Mouse (Mus musculus): ENCODE results near the gene Sema4a. TPM values are rescaled to one million over a fixed set of nuclear protein-coding genes. Genes with fewer than 3 reads are reported as not detected.
A peak's percentile ranks its signal among the peaks of the same experiment; 100 is the strongest.

Sema4a gene
- polyA plus RNA-seq, 1 experiment from 2014 or later: 1.7 TPM

DNA sequence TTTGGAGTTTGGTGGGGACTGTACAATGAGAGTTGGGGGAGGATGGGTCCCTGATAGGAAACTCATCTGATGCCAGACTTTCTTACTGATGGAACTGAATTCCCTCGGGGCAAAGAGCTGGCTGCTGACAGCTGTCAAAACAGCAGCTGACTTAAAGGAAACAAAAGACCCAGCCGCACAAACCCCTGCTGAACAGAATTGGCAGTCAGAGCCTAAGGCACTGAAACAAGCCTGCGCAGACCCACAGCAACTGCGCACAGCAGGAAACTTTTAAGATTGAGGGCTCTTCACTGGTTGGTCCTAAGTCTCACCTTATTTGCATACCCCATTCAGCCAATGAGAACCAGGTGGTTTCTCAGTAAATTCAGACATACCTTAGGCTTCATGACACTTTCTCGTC lies 12.0 kb upstream of the Sema4a start:
- Histone ChIP-seq H3K27ac (replicated peaks) (no peak overlapping the region), H3K27me3 (replicated peaks) (0 out of 2 replicates have a peak, but pooled peaks cover under 1% of the 10 kb centered on the region), H3K4me2 (no peak overlapping the region), H3K9ac (no peak overlapping the region), H3K4me3 (no peak overlapping the region), H3K36me3 (no peaks in the 10 kb centered on the region), H3K4me1 (peaks cover 5% of the 10 kb centered on the region), H3K9me3 (no peaks in the 10 kb centered on the region)
- 39% methylated on average over 5 of the region's 5 CpGs for WGBS
- no peak for ATAC-seq (ENCODE audit: extremely low read depth, insufficient number of reproducible peaks, low FRiP score, low TSS enrichment)

DNA sequence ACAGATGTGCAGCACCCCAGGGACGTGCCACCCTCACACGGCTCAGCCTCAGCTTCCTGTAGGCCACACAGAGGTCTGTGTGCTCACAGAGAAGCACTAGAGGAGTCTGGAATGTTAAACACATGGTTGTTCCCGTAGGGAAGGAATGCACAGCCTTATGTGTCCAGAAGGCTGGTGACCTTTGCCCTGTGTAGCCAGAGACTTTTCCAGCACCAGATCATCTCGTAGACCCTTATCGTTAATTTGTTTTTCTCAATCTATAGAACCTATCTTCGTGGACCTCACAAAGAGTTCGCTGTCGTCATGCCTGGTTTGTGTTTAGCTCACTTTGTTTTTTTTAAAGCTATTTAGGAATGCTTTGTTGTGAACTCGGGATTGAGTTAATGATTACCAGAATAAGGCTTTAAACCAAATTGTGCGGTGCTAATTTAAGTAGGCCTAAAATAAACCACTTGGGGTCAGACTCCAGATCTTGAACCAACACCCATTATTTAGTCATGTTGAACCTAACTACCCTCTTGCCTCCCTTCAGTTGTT lies 10.0 kb upstream of the Sema4a start:
- peaks cover 7% of the 10 kb centered on the region; the same call in 1 of the 2 replicates for H3K27me3 ChIP-seq (replicated peaks)
- H3K27ac ChIP-seq (replicated peaks): no peak overlapping the region
- H3K9ac ChIP-seq: no peak overlapping the region
- no peak overlapping the region for H3K4me3 ChIP-seq
- no peaks in the 10 kb centered on the region for H3K4me1 ChIP-seq
- no peak overlapping the region for H3K4me2 ChIP-seq
- 58% methylated on average over 10 of the region's 10 CpGs for WGBS
- ATAC-seq (ENCODE audit: extremely low read depth, insufficient number of reproducible peaks, low FRiP score, low TSS enrichment): no peak
- no peaks in the 10 kb centered on the region for H3K9me3 ChIP-seq
- H3K36me3 ChIP-seq: no peaks in the 10 kb centered on the region

DNA sequence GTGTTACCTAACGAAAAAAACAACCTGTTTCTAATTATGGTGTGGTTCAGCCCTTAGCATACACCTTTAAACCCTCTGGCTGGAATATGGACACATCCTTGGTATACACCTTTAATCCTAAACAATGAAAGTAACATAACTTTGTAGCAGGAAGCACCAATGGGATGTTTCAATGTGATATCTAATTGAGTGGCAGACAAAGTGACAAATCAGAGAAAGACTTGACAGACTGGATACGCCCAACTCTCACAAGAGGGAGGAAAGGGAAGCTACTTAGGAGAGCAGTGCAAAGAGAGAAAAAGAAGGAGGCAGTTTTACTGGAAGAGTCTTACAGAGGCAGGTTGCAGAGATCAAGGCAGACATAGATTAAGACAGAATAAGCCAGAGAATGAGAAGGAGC lies 8.5 kb upstream of the Sema4a start:
- H3K9me3 ChIP-seq: no peaks in the 10 kb centered on the region
- ATAC-seq (ENCODE audit: extremely low read depth, insufficient number of reproducible peaks, low FRiP score, low TSS enrichment): no peak
- no peak overlapping the region for H3K4me2 ChIP-seq
- no peaks in the 10 kb centered on the region for H3K4me1 ChIP-seq
- peaks cover 9% of the 10 kb centered on the region; the same call in 1 of the 2 replicates for H3K27me3 ChIP-seq (replicated peaks)
- WGBS: 71% methylated on average over 2 of the region's 2 CpGs
- no peak overlapping the region for H3K27ac ChIP-seq (replicated peaks)
- H3K9ac ChIP-seq: no peak overlapping the region
- H3K4me3 ChIP-seq: no peak overlapping the region
- H3K36me3 ChIP-seq: no peaks in the 10 kb centered on the region

DNA sequence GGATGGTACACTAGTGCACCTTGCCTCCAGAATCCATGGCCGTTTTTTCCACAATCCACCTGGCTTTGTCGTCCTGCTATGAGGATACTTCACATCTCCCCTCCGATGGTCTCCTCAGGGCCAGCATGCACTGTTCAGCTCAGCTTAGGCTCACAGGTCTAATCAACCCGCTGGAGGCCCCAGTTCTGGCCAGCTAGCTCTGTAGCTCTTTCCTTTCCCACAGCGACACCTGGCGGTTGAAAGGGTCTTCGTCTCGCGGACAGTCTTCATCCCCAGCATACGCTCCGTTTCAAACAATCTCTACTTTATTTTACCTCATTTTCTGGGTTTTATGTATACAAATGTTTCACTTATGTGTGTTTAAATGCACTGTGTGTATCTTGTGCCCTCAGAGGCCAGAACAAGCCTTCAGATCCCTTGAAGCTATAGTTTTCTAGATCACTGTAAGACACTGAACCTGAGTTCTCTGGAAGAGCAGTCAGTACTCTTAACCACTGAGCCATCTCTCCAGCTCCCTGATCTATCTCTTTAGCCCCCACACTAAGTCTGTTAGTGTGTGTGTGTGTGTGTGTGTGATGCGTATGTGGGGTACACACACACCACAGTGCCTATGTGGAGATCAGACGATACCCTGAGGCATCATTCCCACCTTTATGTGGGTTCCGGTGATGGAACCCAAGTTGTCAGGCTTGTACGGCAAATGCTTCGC lies 6.3 kb upstream of the Sema4a start:
- no peak overlapping the region for H3K27ac ChIP-seq (replicated peaks)
- 26% methylated on average over 16 of the region's 16 CpGs for WGBS
- H3K4me2 ChIP-seq: no peak overlapping the region
- peak overlapping the region; percentile 62; the same call in 1 of the 2 replicates for H3K9ac ChIP-seq
- no peaks in the 10 kb centered on the region for H3K36me3 ChIP-seq
- H3K4me3 ChIP-seq: no peak overlapping the region
- no peaks in the 10 kb centered on the region for H3K9me3 ChIP-seq
- H3K27me3 ChIP-seq (replicated peaks): peaks cover 13% of the 10 kb centered on the region; the same call in 1 of the 2 replicates
- peak; percentile 42; the same call in 1 of the 2 replicates for ATAC-seq (ENCODE audit: extremely low read depth, insufficient number of reproducible peaks, low FRiP score, low TSS enrichment)
- H3K4me1 ChIP-seq: no peaks in the 10 kb centered on the region

DNA sequence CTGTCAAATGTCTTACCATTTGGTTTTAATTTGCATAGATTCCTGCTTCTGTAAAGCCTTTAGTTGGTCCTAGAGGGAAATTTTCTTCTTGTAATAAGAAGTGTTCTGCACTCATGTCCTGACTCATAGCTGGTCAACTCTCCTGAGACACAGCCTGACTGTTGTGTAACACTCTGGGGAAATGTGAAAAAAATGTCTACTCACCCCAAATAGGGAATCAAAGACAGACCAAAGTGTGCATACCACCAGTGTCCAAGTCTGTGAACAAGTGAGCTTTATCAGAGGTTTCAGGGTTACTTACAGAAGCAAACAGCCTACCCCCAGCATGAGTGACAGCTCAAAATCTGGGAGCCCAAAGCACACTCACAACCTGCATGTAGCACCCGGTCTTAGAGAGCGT lies 4.1 kb upstream of the Sema4a start:
- no peak overlapping the region for H3K27ac ChIP-seq (replicated peaks)
- no peak for ATAC-seq (ENCODE audit: extremely low read depth, insufficient number of reproducible peaks, low FRiP score, low TSS enrichment)
- peaks cover 32% of the 10 kb centered on the region for H3K27me3 ChIP-seq (replicated peaks)
- WGBS: 65% methylated on average over 2 of the region's 2 CpGs
- H3K4me3 ChIP-seq: no peak overlapping the region
- no peaks in the 10 kb centered on the region for H3K9me3 ChIP-seq
- H3K9ac ChIP-seq: no peak overlapping the region
- H3K4me2 ChIP-seq: no peak overlapping the region
- H3K4me1 ChIP-seq: peaks cover 5% of the 10 kb centered on the region
- H3K36me3 ChIP-seq: no peaks in the 10 kb centered on the region

DNA sequence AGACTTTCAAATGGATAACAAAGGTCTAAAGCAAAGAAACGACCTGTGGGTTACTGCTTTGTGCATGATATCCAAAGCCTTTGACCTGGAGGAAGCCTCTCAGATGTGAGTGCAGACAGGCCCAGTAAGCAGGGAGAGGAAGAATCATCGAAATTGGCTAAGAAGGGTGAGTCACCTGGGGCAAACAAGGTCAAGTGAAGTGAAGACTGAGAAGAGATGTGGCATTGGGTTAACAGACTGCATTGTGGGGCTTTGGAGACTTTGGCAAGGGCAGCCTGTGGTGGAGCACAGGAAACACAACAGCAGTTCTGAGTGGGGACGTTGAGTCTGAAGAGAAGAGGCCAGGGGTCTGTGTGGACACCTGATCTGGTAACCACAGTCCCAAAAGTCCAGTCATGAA lies 3.4 kb upstream of the Sema4a start:
- 43% methylated on average over 3 of the region's 3 CpGs for WGBS
- H3K36me3 ChIP-seq: no peaks in the 10 kb centered on the region
- peaks cover 5% of the 10 kb centered on the region for H3K4me1 ChIP-seq
- H3K9me3 ChIP-seq: no peaks in the 10 kb centered on the region
- no peak overlapping the region for H3K27ac ChIP-seq (replicated peaks)
- H3K9ac ChIP-seq: no peak overlapping the region
- H3K27me3 ChIP-seq (replicated peaks): peaks cover 39% of the 10 kb centered on the region
- H3K4me3 ChIP-seq: no peak overlapping the region
- ATAC-seq (ENCODE audit: extremely low read depth, insufficient number of reproducible peaks, low FRiP score, low TSS enrichment): no peak
- no peak overlapping the region for H3K4me2 ChIP-seq

DNA sequence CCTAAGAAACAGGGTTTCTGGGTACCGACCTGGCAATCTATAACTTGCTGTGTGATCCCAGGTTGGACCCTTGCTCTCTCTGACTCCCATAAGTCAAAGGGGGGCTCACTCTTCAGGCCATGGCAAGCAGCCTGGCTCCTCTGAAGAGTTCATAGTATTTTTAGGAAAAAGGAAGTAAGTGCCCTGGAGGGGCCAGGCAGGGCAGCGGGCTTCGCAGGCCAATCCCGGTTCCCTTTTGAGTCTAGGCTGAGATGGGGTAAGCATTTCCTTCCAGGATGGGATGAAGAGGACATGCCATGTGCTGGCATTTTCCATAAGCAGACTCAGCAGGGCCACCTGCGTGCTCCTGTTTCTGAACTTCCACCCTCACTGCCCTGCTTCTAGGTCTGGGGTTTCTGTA lies 953 bp downstream of the Sema4a start:
- WGBS: 72% methylated on average over 5 of the region's 5 CpGs
- peaks cover 70% of the 10 kb centered on the region for H3K27me3 ChIP-seq (replicated peaks)

DNA sequence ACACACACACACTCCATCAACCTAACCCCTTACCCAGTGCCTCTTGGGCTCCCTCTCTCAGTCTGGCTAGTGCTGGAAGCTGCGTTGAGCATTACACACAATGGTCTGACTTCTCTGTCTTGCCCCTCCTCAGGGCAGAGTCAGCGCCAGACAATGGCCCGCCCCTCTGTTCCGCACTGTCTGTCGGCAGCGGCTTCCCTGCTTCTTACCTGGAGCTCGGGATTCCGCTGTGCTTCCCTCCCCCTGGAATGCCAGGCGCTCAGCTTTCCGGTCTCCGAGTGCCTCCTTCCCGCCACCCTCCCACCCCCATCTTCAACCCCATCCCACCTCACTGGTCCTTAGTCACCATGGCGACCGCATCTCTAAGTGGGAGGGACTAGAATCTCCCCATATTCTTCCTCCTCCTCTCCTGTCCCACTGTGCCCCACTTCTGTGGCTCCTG lies 2.2 kb downstream of the Sema4a start:
- WGBS: 2% methylated on average over 14 of the region's 14 CpGs
- Histone ChIP-seq H3K9ac (no peak overlapping the region), H3K4me2 (peak overlapping the region; percentile 48), H3K9me3 (no peaks in the 10 kb centered on the region), H3K27ac (replicated peaks) (no peak overlapping the region), H3K27me3 (replicated peaks) (peaks cover 77% of the 10 kb centered on the region), H3K36me3 (no peaks in the 10 kb centered on the region), H3K4me1 (peaks cover 11% of the 10 kb centered on the region), H3K4me3 (peak overlapping the region; percentile 14; the same call in 1 of the 2 replicates)
- no peak for ATAC-seq (ENCODE audit: extremely low read depth, insufficient number of reproducible peaks, low FRiP score, low TSS enrichment)

More for the DNA sequence above, 953 bp downstream of the Sema4a start:
- no peak overlapping the region for H3K4me2 ChIP-seq
- H3K27ac ChIP-seq (replicated peaks): no peak overlapping the region
- no peak for ATAC-seq (ENCODE audit: extremely low read depth, insufficient number of reproducible peaks, low FRiP score, low TSS enrichment)
- peaks cover 11% of the 10 kb centered on the region for H3K4me1 ChIP-seq
- no peak overlapping the region for H3K9ac ChIP-seq
- no peaks in the 10 kb centered on the region for H3K36me3 ChIP-seq
- no peak overlapping the region for H3K4me3 ChIP-seq
- H3K9me3 ChIP-seq: no peaks in the 10 kb centered on the region

DNA sequence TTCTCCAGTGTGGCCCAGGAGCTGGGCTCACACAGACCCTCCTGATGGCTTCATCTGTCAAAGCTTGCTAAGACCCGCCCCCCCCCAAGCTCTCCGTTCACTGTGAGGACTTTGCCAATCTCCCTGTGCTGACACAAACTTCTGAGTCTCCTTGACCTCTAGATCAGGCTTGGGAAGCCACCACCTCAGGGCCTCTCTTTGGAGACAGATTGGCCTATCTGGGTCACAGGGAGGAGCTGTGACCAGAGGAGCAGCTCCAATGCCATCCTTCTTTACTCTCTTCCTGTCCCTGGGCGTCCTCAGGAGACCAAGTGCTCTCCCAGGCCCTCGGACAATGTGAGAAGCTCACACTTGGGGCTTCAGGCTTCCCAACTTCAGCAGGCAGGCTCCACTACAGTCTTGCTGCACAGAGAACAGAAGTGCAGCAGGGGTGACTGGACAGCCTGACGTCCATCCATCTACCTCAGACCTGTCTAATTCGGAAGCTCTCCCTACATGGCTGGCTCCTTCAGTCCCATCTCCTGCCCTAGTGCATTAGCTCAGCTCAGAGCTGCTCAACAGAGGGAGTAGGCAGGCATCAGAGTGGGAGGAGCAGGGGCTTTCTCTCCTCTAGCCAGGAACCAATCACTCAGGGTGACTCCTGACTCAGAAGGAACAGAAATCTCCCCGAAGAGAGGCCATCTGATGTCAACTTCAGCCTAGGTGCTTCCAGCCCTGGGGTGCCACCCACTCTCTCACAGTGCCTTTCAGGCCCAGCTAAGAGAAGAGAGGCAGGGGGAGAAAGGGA lies 4.0 kb downstream of the Sema4a start:
- Histone ChIP-seq H3K4me3 (no peak overlapping the region), H3K4me2 (no peak overlapping the region), H3K9ac (no peak overlapping the region), H3K27me3 (replicated peaks) (peaks cover 94% of the 10 kb centered on the region), H3K36me3 (no peaks in the 10 kb centered on the region), H3K9me3 (no peaks in the 10 kb centered on the region), H3K4me1 (peaks cover 11% of the 10 kb centered on the region), H3K27ac (replicated peaks) (no peak overlapping the region)
- 67% methylated on average over 7 of the region's 7 CpGs for WGBS
- no peak for ATAC-seq (ENCODE audit: extremely low read depth, insufficient number of reproducible peaks, low FRiP score, low TSS enrichment)

DNA sequence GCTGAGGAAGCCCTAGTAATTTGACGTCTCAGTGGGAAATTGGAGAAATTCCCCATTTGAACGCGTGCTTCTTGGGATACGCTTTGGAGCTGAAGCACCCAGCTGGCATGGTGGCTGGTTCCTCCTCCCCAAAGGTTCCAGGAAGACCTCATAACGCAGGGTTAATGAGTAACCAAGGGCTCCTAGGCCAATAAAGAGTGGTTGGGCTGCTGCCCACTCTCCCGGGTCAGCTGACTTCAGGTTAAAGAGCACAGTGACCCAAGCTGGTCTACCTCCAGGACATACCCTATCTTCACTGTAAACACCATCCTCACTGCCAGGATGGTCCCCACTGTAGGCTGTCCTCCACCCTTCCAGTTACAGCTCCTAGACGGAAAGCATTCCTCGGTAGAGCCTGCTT lies 4.7 kb downstream of the Sema4a start:
- H3K9ac ChIP-seq: no peak overlapping the region
- WGBS: 80% methylated on average over 8 of the region's 8 CpGs
- H3K4me1 ChIP-seq: peaks cover 11% of the 10 kb centered on the region
- no peak overlapping the region for H3K4me2 ChIP-seq
- H3K4me3 ChIP-seq: no peak overlapping the region
- H3K27me3 ChIP-seq (replicated peaks): peaks cover 94% of the 10 kb centered on the region
- H3K27ac ChIP-seq (replicated peaks): no peak overlapping the region
- no peaks in the 10 kb centered on the region for H3K36me3 ChIP-seq
- ATAC-seq (ENCODE audit: extremely low read depth, insufficient number of reproducible peaks, low FRiP score, low TSS enrichment): no peak
- no peaks in the 10 kb centered on the region for H3K9me3 ChIP-seq

DNA sequence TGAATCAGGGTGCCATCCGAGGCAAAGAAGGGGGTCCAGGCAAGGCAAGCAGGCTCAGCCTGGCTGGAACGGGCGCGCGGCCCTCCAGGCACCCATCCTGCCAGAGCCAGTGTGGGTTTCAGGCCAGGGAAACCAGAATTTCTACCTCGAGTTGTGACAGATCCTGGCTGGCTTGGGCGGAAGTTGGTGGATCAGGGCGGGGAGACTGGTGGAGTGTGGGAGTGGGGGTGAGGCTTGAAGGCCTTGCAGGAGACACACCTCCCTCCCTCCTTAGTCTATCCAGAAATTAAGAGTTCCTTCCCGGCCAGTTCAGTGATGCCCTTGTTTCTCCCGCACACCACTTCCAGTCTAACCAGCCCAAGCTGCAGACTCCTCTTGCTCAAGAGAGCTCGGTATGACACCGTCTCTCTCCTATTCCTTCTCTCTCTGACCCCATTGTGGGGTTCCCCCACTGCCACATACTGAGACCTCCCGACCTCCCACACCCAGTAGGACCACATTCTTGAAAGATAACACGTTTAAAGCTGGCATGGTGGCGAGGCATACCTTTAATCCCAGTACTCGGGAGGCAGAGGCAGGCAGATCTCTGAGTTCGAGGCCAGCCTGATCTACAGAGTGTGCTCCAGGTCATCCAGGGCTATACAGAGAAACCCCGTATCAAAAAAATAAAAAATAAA lies 5.3 kb downstream of the Sema4a start:
- Histone ChIP-seq H3K4me3 (no peak overlapping the region), H3K9ac (peak overlapping the region; percentile 61; the same call in 1 of the 2 replicates), H3K27ac (replicated peaks) (no peak overlapping the region), H3K27me3 (replicated peaks) (peaks cover 94% of the 10 kb centered on the region), H3K9me3 (no peaks in the 10 kb centered on the region), H3K4me2 (no peak overlapping the region), H3K36me3 (no peaks in the 10 kb centered on the region), H3K4me1 (peaks cover 7% of the 10 kb centered on the region)
- no peak for ATAC-seq (ENCODE audit: extremely low read depth, insufficient number of reproducible peaks, low FRiP score, low TSS enrichment)
- 69% methylated on average over 18 of the region's 18 CpGs for WGBS
